In the genomic region with DNA sequence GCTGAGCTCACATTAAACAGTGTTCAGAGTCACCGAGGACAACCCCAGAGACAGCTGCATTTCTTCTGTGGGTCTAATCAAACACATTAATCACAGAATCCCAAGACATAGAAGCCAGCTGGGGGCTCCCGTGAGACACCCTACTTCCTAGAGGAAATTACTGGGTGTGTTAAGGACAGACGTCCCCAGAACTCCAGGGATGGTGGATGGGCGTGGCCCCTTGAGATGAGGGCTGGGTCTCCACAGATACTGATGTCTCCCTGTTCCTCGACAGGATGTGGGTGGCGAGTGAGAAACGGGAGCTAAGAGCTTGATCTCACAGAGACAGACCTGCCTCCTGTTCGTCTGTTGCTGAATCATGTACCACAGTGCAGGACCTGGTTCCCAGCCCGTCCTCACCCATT, we compare ENCODE assay signal across 7 mouse cellular contexts. TPM values are rescaled to one million over a fixed set of nuclear protein-coding genes. Genes with fewer than 3 reads are reported as not detected.
DNase-seq lines count a peak whose midpoint lies in the region; ATAC-seq and TF ChIP-seq lines count a peak whose summit lies in the region.

No protein-coding gene starts in this region.

- TF ChIP-seq POLR2A in MEL (IDR thresholded peaks at IDR 0.05; ENCODE audit: control insufficient read depth in 1 of 2, insufficient read depth in 1 of 2, low read depth in 1 of 2, low read length in 2 of 2, poor library complexity in 1 of 2): no peak; a peak in 3 of 4 replicates
- no peak for TF ChIP-seq POLR2A in kidney, adult 2 months (IDR thresholded peaks at IDR 0.05; ENCODE audit: low read depth, low read length)
- 0 out of 2 replicates have a peak, but pooled peaks have one; percentile 20 for TF ChIP-seq POLR2A in small intestine, adult 2 months (IDR thresholded peaks at IDR 0.05; ENCODE audit: low read depth, low read length)

- H3K4me3 ChIP-seq in MEL (ENCODE audit: control insufficient read depth in 1 of 2, insufficient read depth in 1 of 2, low read depth in 2 of 2, low read length in 2 of 2): peak overlapping the region; percentile 50 to 72
- H3K4me3 ChIP-seq in embryonic facial prominence, embryonic 11.5 days (ENCODE audit: low read depth, low read length): no peak overlapping the region
- H3K4me3 ChIP-seq in heart, embryonic 11.5 days (ENCODE audit: low read depth, low read length): no peak overlapping the region
- no peak overlapping the region for H3K4me3 ChIP-seq in kidney, adult 2 months (ENCODE audit: insufficient read depth, low read depth, low read length)
- H3K4me3 ChIP-seq in liver, postnatal 0 days (ENCODE audit: low read depth, low read length): peak overlapping the region; percentile 1; the same call in 1 of the 2 replicates
- H3K4me3 ChIP-seq in small intestine, adult 2 months (ENCODE audit: low read depth, low read length): no peak overlapping the region; the same call in 1 of the 2 replicates

- TF ChIP-seq RAD21 in MEL (IDR thresholded peaks at IDR 0.05; ENCODE audit: low read depth, low read length): no peak

- peak overlapping the region; percentile 44; the same call in 1 of the 2 replicates for H3K4me2 ChIP-seq in embryonic facial prominence, embryonic 11.5 days (ENCODE audit: low read depth, low read length)
- peak overlapping the region; percentile 73 for H3K4me2 ChIP-seq in heart, embryonic 11.5 days
- H3K4me2 ChIP-seq in liver, postnatal 0 days (ENCODE audit: low read depth, low read length): peak overlapping the region; percentile 52

- peaks cover 2 to 50% of the 10 kb centered on the region in 2 experiments; a peak in 3 of 4 replicates for H3K4me1 ChIP-seq in MEL (ENCODE audit: control insufficient read depth in 1 of 2, insufficient read depth in 2 of 2, low read length in 2 of 2)
- peaks cover 3% of the 10 kb centered on the region; the same call in 1 of the 2 replicates for H3K4me1 ChIP-seq in embryonic facial prominence, embryonic 11.5 days (ENCODE audit: control insufficient read depth, insufficient read depth, low read length)
- H3K4me1 ChIP-seq in heart, embryonic 11.5 days (ENCODE audit: control insufficient read depth, insufficient read depth, low read length): peaks cover 40% of the 10 kb centered on the region
- H3K4me1 ChIP-seq in kidney, adult 2 months (ENCODE audit: control insufficient read depth, insufficient read depth, low read length): peaks cover 5% of the 10 kb centered on the region; the same call in 1 of the 2 replicates
- H3K4me1 ChIP-seq in liver, postnatal 0 days (ENCODE audit: insufficient read depth): peaks cover 33% of the 10 kb centered on the region
- peaks cover 4% of the 10 kb centered on the region; the same call in 1 of the 2 replicates for H3K4me1 ChIP-seq in small intestine, adult 2 months (ENCODE audit: control insufficient read depth, insufficient read depth, insufficient read length, low read length)

- H3K9me3 ChIP-seq in MEL (replicated peaks; ENCODE audit: insufficient read depth, low read length): no peaks in the 10 kb centered on the region
- H3K9me3 ChIP-seq in embryonic facial prominence, embryonic 11.5 days (replicated peaks; ENCODE audit: control insufficient read depth, low read length): no peaks in the 10 kb centered on the region
- H3K9me3 ChIP-seq in heart, embryonic 11.5 days (replicated peaks; ENCODE audit: control insufficient read depth, low read length): no peaks in the 10 kb centered on the region
- H3K9me3 ChIP-seq in liver, postnatal 0 days (ENCODE audit: low read length): no peaks in the 10 kb centered on the region

- H3K27me3 ChIP-seq in MEL (ENCODE audit: control insufficient read depth in 1 of 2, insufficient read depth in 2 of 2, low read length in 2 of 2): no peaks in the 10 kb centered on the region
- peaks cover 22% of the 10 kb centered on the region for H3K27me3 ChIP-seq in embryonic facial prominence, embryonic 11.5 days (ENCODE audit: control insufficient read depth, insufficient read depth, low read length)
- H3K27me3 ChIP-seq in heart, embryonic 11.5 days (ENCODE audit: control insufficient read depth, insufficient read depth, low read length): no peaks in the 10 kb centered on the region
- no peaks in the 10 kb centered on the region for H3K27me3 ChIP-seq in kidney, adult 2 months (replicated peaks; ENCODE audit: control insufficient read depth, insufficient read depth, low read length)
- H3K27me3 ChIP-seq in liver, postnatal 0 days (ENCODE audit: insufficient read depth, low read length): peaks cover 5% of the 10 kb centered on the region
- H3K27me3 ChIP-seq in small intestine, adult 2 months (ENCODE audit: control insufficient read depth, insufficient read depth, low read length): 0 out of 2 replicates have a peak, but pooled peaks cover 2% of the 10 kb centered on the region

- TF ChIP-seq CTCF in MEL (IDR thresholded peaks at IDR 0.05 in 2 of 3, conservative IDR thresholded peaks at IDR 0.05 in 1 of 3; ENCODE audit: control insufficient read depth in 1 of 3, insufficient read depth in 1 of 3, low read depth in 2 of 3, low read length in 3 of 3, poor library complexity in 1 of 3, severe bottlenecking in 1 of 3): no peak
- TF ChIP-seq CTCF in kidney, adult 2 months (conservative IDR thresholded peaks at IDR 0.05; ENCODE audit: insufficient read depth, insufficient read length, low read depth, low read length): no peak
- no peak for TF ChIP-seq CTCF in liver, postnatal 0 days (IDR thresholded peaks at IDR 0.05; ENCODE audit: low read depth)
- no peak for TF ChIP-seq CTCF in small intestine, adult 2 months (IDR thresholded peaks at IDR 0.05; ENCODE audit: extremely low read depth, insufficient read length, insufficient replicate concordance, low read depth, low read length)

- H3K36me3 ChIP-seq in MEL (ENCODE audit: control insufficient read depth in 1 of 2, insufficient read depth in 2 of 2, low read length in 2 of 2): peaks cover 0 to 15% of the 10 kb centered on the region in 2 experiments; a peak in 2 of 4 replicates
- no peaks in the 10 kb centered on the region for H3K36me3 ChIP-seq in embryonic facial prominence, embryonic 11.5 days (replicated peaks; ENCODE audit: control insufficient read depth, insufficient read depth, low read depth, low read length)
- no peaks in the 10 kb centered on the region for H3K36me3 ChIP-seq in heart, embryonic 11.5 days (ENCODE audit: control insufficient read depth, insufficient read depth, low read length)
- H3K36me3 ChIP-seq in kidney, adult 2 months (ENCODE audit: control insufficient read depth, insufficient read depth, low read length): no peaks in the 10 kb centered on the region
- peaks cover 4% of the 10 kb centered on the region for H3K36me3 ChIP-seq in liver, postnatal 0 days (replicated peaks; ENCODE audit: insufficient read depth, low read length)
- peaks cover 8% of the 10 kb centered on the region for H3K36me3 ChIP-seq in small intestine, adult 2 months (ENCODE audit: control insufficient read depth, insufficient read depth, low read length)

- DNase-seq in MEL (ENCODE audit: low read depth, low spot score): peak; percentile 82
- DNase-seq in embryonic facial prominence, embryonic 11.5 days (ENCODE audit: low spot score): no peak
- DNase-seq in kidney, adult 2 months: peak; percentile 66
- no peak for DNase-seq in liver, postnatal 0 days
- no peak for DNase-seq in spleen, postnatal 14 days (ENCODE audit: low spot score in 2 of 2)

- peak overlapping the region; percentile 59 for H3K9ac ChIP-seq in MEL (ENCODE audit: control insufficient read depth, low read depth, low read length, poor library complexity, severe bottlenecking)
- no peak overlapping the region for H3K9ac ChIP-seq in embryonic facial prominence, embryonic 11.5 days (replicated peaks; ENCODE audit: low read length)
- H3K9ac ChIP-seq in heart, embryonic 11.5 days (ENCODE audit: low read depth, low read length): 0 out of 2 replicates have a peak overlapping the region, but pooled peaks have one; percentile 65
- peak overlapping the region; percentile 30; the same call in 1 of the 2 replicates for H3K9ac ChIP-seq in liver, postnatal 0 days (replicated peaks)

- no peak for ATAC-seq in embryonic facial prominence, embryonic 11.5 days (replicated peaks; ENCODE audit: insufficient number of reproducible peaks, low FRiP score, low TSS enrichment, low read depth)
- no peak; the same call in 1 of the 2 replicates for ATAC-seq in heart, embryonic 11.5 days (replicated peaks; ENCODE audit: insufficient number of reproducible peaks, low FRiP score, low TSS enrichment)
- peak; percentile 18; the same call in 1 of the 2 replicates for ATAC-seq in liver, postnatal 0 days

- H3K79me2 ChIP-seq in MEL (ENCODE audit: control insufficient read depth, insufficient read depth, low read length, poor library complexity): no peaks in the 10 kb centered on the region; the same call in 1 of the 2 replicates

- peak overlapping the region; percentile 74 for H3K27ac ChIP-seq in MEL (ENCODE audit: control insufficient read depth, low read depth, low read length)
- H3K27ac ChIP-seq in embryonic facial prominence, embryonic 11.5 days (replicated peaks; ENCODE audit: low read depth, low read length): no peak overlapping the region
- no peak overlapping the region for H3K27ac ChIP-seq in heart, embryonic 11.5 days (ENCODE audit: low read depth, low read length)
- H3K27ac ChIP-seq in kidney, adult 2 months (ENCODE audit: insufficient read depth, low read depth, low read length): no peak overlapping the region
- H3K27ac ChIP-seq in liver, postnatal 0 days (ENCODE audit: low read depth): no peak overlapping the region
- H3K27ac ChIP-seq in small intestine, adult 2 months (ENCODE audit: insufficient read depth, low read depth, low read length): no peak overlapping the region

- peak; percentile 44 to 65; a peak in 2 of 4 replicates for TF ChIP-seq EP300 in MEL (IDR thresholded peaks at IDR 0.05; ENCODE audit: low read depth in 1 of 2, low read length in 2 of 2)
- TF ChIP-seq EP300 in liver, postnatal 0 days (IDR thresholded peaks at IDR 0.05; ENCODE audit: low read depth): no peak

- 4% methylated on average over 9 of the region's 9 CpGs for WGBS in embryonic facial prominence, embryonic 11.5 days
- WGBS in heart, embryonic 11.5 days (ENCODE audit: insufficient replicate concordance): 4% methylated on average over 9 of the region's 9 CpGs
- 4% methylated on average over 9 of the region's 9 CpGs for WGBS in kidney, adult 2 months
- 1% methylated on average over 9 of the region's 9 CpGs for whole genome bisulfite sequencing in liver, postnatal 0 days (ENCODE audit: insufficient replicate concordance)
- WGBS in small intestine, adult 2 months: under 1% methylated on average over 9 of the region's 9 CpGs

RNA-seq across cellular contexts. Expression of gene Trhr2, which starts 17.7 kb away (rescaled TPM):
- 0.12 TPM in 1 of 2 replicates, not detected in the other for total RNA-seq in MEL (2012; rRNA removed)
- polyA plus RNA-seq in MEL (2012; ENCODE audit: insufficient read depth in 1 of 2, insufficient read length in 2 of 2, low read depth in 1 of 2, low replicate concordance in 2 of 2, missing spikeins in 1 of 2): under 1 TPM in 1 of 2 experiments, not detected in 1; 0.07 TPM
- not detected in 2 replicates for polyA plus RNA-seq in embryonic facial prominence, embryonic 11.5 days (2014; fragmentation: Nextera tagmentation; extraction: Ambion mirVana)
- polyA plus RNA-seq in heart, embryonic 11.5 days (2014; fragmentation: Nextera tagmentation; extraction: Ambion mirVana): not detected in 2 replicates
- 0.05 TPM in 1 of 2 replicates, not detected in the other for polyA plus RNA-seq in kidney, adult 2 months (2012; rRNA removed)
- not detected in 2 replicates for polyA plus RNA-seq in liver, postnatal 0 days (2015; fragmentation: Nextera tagmentation; extraction: Ambion mirVana)
- 0.09 and 0.13 TPM in 2 replicates for polyA plus RNA-seq in small intestine, adult 2 months (2012; rRNA removed)

RNA-seq across cellular contexts. Expression of gene Zc3h18, which starts 33.6 kb away (rescaled TPM):
- total RNA-seq in MEL (2012; rRNA removed): 84.3 and 98.5 TPM in 2 replicates
- 100 to 1,000 TPM in 1 of 2 experiments, 10 to 100 TPM in 1; 30.2 to 122 TPM for polyA plus RNA-seq in MEL (2012; ENCODE audit: insufficient read depth in 1 of 2, insufficient read length in 2 of 2, low read depth in 1 of 2, low replicate concordance in 2 of 2, missing spikeins in 1 of 2)
- polyA plus RNA-seq in embryonic facial prominence, embryonic 11.5 days (2014; fragmentation: Nextera tagmentation; extraction: Ambion mirVana): 39.3 and 40.1 TPM in 2 replicates
- 22.2 and 26.8 TPM in 2 replicates for polyA plus RNA-seq in heart, embryonic 11.5 days (2014; fragmentation: Nextera tagmentation; extraction: Ambion mirVana)
- polyA plus RNA-seq in kidney, adult 2 months (2012; rRNA removed): 23.3 and 24.1 TPM in 2 replicates
- polyA plus RNA-seq in liver, postnatal 0 days (2015; fragmentation: Nextera tagmentation; extraction: Ambion mirVana): 12.8 and 15.6 TPM in 2 replicates
- polyA plus RNA-seq in small intestine, adult 2 months (2012; rRNA removed): 13.6 and 23.3 TPM in 2 replicates

Comparison
In these comparisons a context has a peak if more than half of its experiments do, and no peak if none do; other contexts are left out.
1. DNase-seq: peak in MEL (single experiment) and kidney, adult 2 months (single experiment); none in embryonic facial prominence, embryonic 11.5 days (single experiment), liver, postnatal 0 days (single experiment) and spleen, postnatal 14 days (0 of 2).
2. H3K4me3 ChIP-seq: peak in MEL (2 of 2) and liver, postnatal 0 days (single experiment); none in embryonic facial prominence, embryonic 11.5 days (single experiment), heart, embryonic 11.5 days (single experiment), kidney, adult 2 months (single experiment) and small intestine, adult 2 months (single experiment).
3. Peak in every context shown above with its lines, with median percentiles within 50 percentile points of each other: H3K4me2 ChIP-seq.